Mouse (Mus musculus) thymus, adult 2 months (tissue): Measurements from ENCODE around the gene Padi4.

ENCODE experiments used
- CTCF ChIP-seq: fragments of 200-500 bp; IDR thresholded peaks from 2 replicates; pipeline ENCODE4 v1.5.1; 2012; ENCODE audit warnings: mild to moderate bottlenecking, control low read depth, low read length, moderate library complexity, borderline replicate concordance; ENCODE audit not compliant: control insufficient read depth, poor library complexity, insufficient read depth; ENCODE audit errors: extremely low read depth
- POLR2A ChIP-seq: fragments of 200-500 bp; IDR thresholded peaks from 2 replicates; pipeline ENCODE4 v1.6.1; 2012; ENCODE audit warnings: mild to moderate bottlenecking, low read length, control low read depth, moderate library complexity; ENCODE audit not compliant: control insufficient read depth, poor library complexity, insufficient read depth; ENCODE audit errors: extremely low read depth

DNA sequence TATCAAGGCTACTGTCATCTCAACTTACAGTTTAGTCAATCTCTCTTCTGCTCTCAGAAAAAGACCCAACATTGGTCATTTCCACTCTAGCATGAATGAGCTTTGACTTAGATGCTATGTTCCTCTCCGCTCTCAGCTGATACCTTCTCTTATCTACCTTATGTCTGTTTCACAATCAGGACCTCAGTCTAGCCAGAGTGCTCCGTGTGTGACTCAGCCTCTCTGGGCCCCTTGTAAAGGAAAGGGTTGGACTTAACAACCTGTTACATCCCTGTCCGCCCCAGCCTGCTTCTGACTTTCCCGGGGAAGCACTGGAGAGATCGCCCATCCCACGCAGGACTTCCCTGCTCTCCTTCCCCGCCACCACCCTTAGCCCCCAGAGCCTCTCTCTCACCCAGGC is 18.5 kb upstream of the Padi4 start:
- TF ChIP-seq CTCF: no peak
- TF ChIP-seq POLR2A: no peak
